Mouse (Mus musculus): ENCODE data around the gene Olfr1367.

GRCm38 (mm10) chr13:21366635-21367034 lies 19.9 kb downstream of the Olfr1367 start:
- TF ChIP-seq POLR2A (IDR thresholded peaks at IDR 0.05; ENCODE audit: control insufficient read depth, low read depth, low read length) (no peak), CTCF (IDR thresholded peaks at IDR 0.05; ENCODE audit: control insufficient read depth, insufficient read depth, insufficient replicate concordance, low read depth, low read length) (no peak)
